ENCODE assay signal across 8 mouse cellular contexts in genomic region chr9:42944536-42945006, GRCm38 (mm10). TPM values are rescaled to one million over a fixed set of nuclear protein-coding genes. Genes with fewer than 3 reads are reported as not detected.
DNase-seq lines count a peak whose midpoint lies in the region; ATAC-seq and TF ChIP-seq lines count a peak whose summit lies in the region.

No protein-coding gene starts in this region.

- under 1% methylated on average over 42 of the region's 52 CpGs for WGBS in forebrain, embryonic 13.5 days
- WGBS in large intestine, adult 2 months = 1% methylated on average over 51 of the region's 52 CpGs
- WGBS in liver, postnatal 0 days (ENCODE audit: insufficient replicate concordance) = 2% methylated on average over 50 of the region's 52 CpGs
- WGBS in neural tube, embryonic 14.5 days = 0% methylated on average over 25 of the region's 52 CpGs

- TF ChIP-seq EP300 in liver, postnatal 0 days (IDR thresholded peaks at IDR 0.05; ENCODE audit: low read depth) = no peak

- H3K9me3 ChIP-seq in E14TG2a.4 (ENCODE audit: low read length) = no peaks in the 10 kb centered on the region
- no peaks in the 10 kb centered on the region for H3K9me3 ChIP-seq in forebrain, embryonic 13.5 days (replicated peaks)
- no peaks in the 10 kb centered on the region for H3K9me3 ChIP-seq in liver, postnatal 0 days (ENCODE audit: low read length)
- no peaks in the 10 kb centered on the region for H3K9me3 ChIP-seq in neural tube, embryonic 14.5 days (ENCODE audit: control insufficient read depth, low read length)

- no peak for TF ChIP-seq POLR2A in testis, adult 2 months (IDR thresholded peaks at IDR 0.05; ENCODE audit: control insufficient read depth, low read depth, low read length)

- H3K4me2 ChIP-seq in forebrain, embryonic 13.5 days = peak overlapping the region; percentile 99
- H3K4me2 ChIP-seq in liver, postnatal 0 days (ENCODE audit: low read depth, low read length) = peak overlapping the region; percentile 96
- peak overlapping the region; percentile 84 for H3K4me2 ChIP-seq in neural tube, embryonic 14.5 days (ENCODE audit: low read depth, low read length)

- peaks cover 59% of the 10 kb centered on the region for H3K27me3 ChIP-seq in E14TG2a.4 (ENCODE audit: insufficient read depth, low read length)
- H3K27me3 ChIP-seq in forebrain, embryonic 13.5 days = peaks cover 34% of the 10 kb centered on the region; the same call in 1 of the 2 replicates
- H3K27me3 ChIP-seq in liver, postnatal 0 days (ENCODE audit: insufficient read depth, low read length) = peaks cover 50% of the 10 kb centered on the region
- H3K27me3 ChIP-seq in neural tube, embryonic 14.5 days (ENCODE audit: control insufficient read depth, insufficient read depth, low read length) = no peaks in the 10 kb centered on the region
- H3K27me3 ChIP-seq in testis, adult 2 months (ENCODE audit: control insufficient read depth, insufficient read depth, low read length) = peaks cover 6% of the 10 kb centered on the region

- intact Hi-C loops in heart, postnatal 10 days (cut with DNase I) = loop anchor here (1.0 to 2.0 kb wide), 6 partner anchors 155 to 617 kb away; no protein-coding TSS in a partner anchor

- peak overlapping the region; percentile 89 for H3K9ac ChIP-seq in forebrain, embryonic 13.5 days
- H3K9ac ChIP-seq in liver, postnatal 0 days (replicated peaks) = peak overlapping the region; percentile 59
- H3K9ac ChIP-seq in neural tube, embryonic 14.5 days (replicated peaks; ENCODE audit: low read depth, low read length) = peak overlapping the region; percentile 91

- peak overlapping the region; percentile 88 for H3K4me3 ChIP-seq in E14TG2a.4 (replicated peaks; ENCODE audit: low read length)
- peak overlapping the region; percentile 74 for H3K4me3 ChIP-seq in forebrain, embryonic 13.5 days
- peak overlapping the region; percentile 58 for H3K4me3 ChIP-seq in liver, postnatal 0 days (ENCODE audit: low read depth, low read length)
- H3K4me3 ChIP-seq in neural tube, embryonic 14.5 days (ENCODE audit: low read depth, low read length) = peak overlapping the region; percentile 75
- H3K4me3 ChIP-seq in testis, adult 2 months (ENCODE audit: control insufficient read depth, low read depth, low read length) = peak overlapping the region; percentile 81

- peaks cover 37% of the 10 kb centered on the region for H3K4me1 ChIP-seq in E14TG2a.4 (replicated peaks; ENCODE audit: low read depth, low read length)
- peaks cover 17% of the 10 kb centered on the region for H3K4me1 ChIP-seq in forebrain, embryonic 13.5 days
- H3K4me1 ChIP-seq in liver, postnatal 0 days (ENCODE audit: insufficient read depth) = peaks cover 7% of the 10 kb centered on the region; the same call in 1 of the 2 replicates
- peaks cover 3% of the 10 kb centered on the region; the same call in 1 of the 2 replicates for H3K4me1 ChIP-seq in neural tube, embryonic 14.5 days (ENCODE audit: control insufficient read depth, insufficient read depth, low read length)
- peaks cover 6% of the 10 kb centered on the region for H3K4me1 ChIP-seq in testis, adult 2 months (ENCODE audit: control insufficient read depth, insufficient read depth, low read length)

- peak; percentile 42 for DNase-seq in c-Kit-positive CD71-positive TER-119-positive erythroid progenitor cells, embryonic 14.5 days (ENCODE audit: low spot score)
- peak; percentile 90 to 92 for DNase-seq in heart, postnatal 10 days
- peak; percentile 25 for DNase-seq in large intestine, adult 2 months (ENCODE audit: low read depth, low spot score)
- DNase-seq in liver, postnatal 0 days = peak; percentile 85

- no peaks in the 10 kb centered on the region for H3K36me3 ChIP-seq in E14TG2a.4 (ENCODE audit: insufficient read depth, low read length)
- H3K36me3 ChIP-seq in forebrain, embryonic 13.5 days (ENCODE audit: poor library complexity, severe bottlenecking) = no peaks in the 10 kb centered on the region
- H3K36me3 ChIP-seq in liver, postnatal 0 days (replicated peaks; ENCODE audit: insufficient read depth, low read length) = no peaks in the 10 kb centered on the region
- no peaks in the 10 kb centered on the region for H3K36me3 ChIP-seq in neural tube, embryonic 14.5 days (ENCODE audit: control insufficient read depth, insufficient read depth, low read length)
- no peaks in the 10 kb centered on the region for H3K36me3 ChIP-seq in testis, adult 2 months (ENCODE audit: control insufficient read depth, insufficient read depth, low read length)

- 0 out of 2 replicates have a peak overlapping the region, but pooled peaks have one; percentile 31 for H3K27ac ChIP-seq in forebrain, embryonic 13.5 days
- H3K27ac ChIP-seq in liver, postnatal 0 days (ENCODE audit: low read depth) = no peak overlapping the region
- H3K27ac ChIP-seq in neural tube, embryonic 14.5 days (ENCODE audit: low read depth, low read length) = 0 out of 2 replicates have a peak overlapping the region, but pooled peaks have one; percentile 29
- H3K27ac ChIP-seq in testis, adult 2 months (ENCODE audit: control insufficient read depth, insufficient read depth, low read depth, low read length) = no peak overlapping the region

- peak; percentile 59 for TF ChIP-seq CTCF in E14TG2a.4 (conservative IDR thresholded peaks at IDR 0.05; ENCODE audit: low read length)
- TF ChIP-seq CTCF in liver, postnatal 0 days (IDR thresholded peaks at IDR 0.05; ENCODE audit: low read depth) = peak; percentile 89
- TF ChIP-seq CTCF in testis, adult 2 months (IDR thresholded peaks at IDR 0.05; ENCODE audit: control insufficient read depth, insufficient read depth, insufficient replicate concordance, low read depth, low read length) = peak; percentile 72

- peak; percentile 93 for ATAC-seq in forebrain, embryonic 13.5 days
- peak; percentile 91 for ATAC-seq in liver, postnatal 0 days
- ATAC-seq in neural tube, embryonic 14.5 days (ENCODE audit: low read depth) = peak; percentile 94

RNA-seq across cellular contexts. Expression of gene Grik4, which starts 0.3 kb away (rescaled TPM):
- 2.4 and 2.6 TPM in 2 replicates for polyA plus RNA-seq in forebrain, embryonic 13.5 days (2015; fragmentation: Nextera tagmentation; extraction: Ambion mirVana)
- total RNA-seq in heart, postnatal 10 days (2021) = under 1 TPM in 1 of 2 experiments, not detected in 1; 0.07 TPM
- polyA plus RNA-seq in large intestine, adult 2 months (2012; rRNA removed) = 0.23 and 0.42 TPM in 2 replicates
- 0.05 and 0.08 TPM in 2 replicates for polyA plus RNA-seq in liver, postnatal 0 days (2015; fragmentation: Nextera tagmentation; extraction: Ambion mirVana)
- 5.2 and 5.6 TPM in 2 replicates for polyA plus RNA-seq in neural tube, embryonic 14.5 days (2014; fragmentation: Nextera tagmentation; extraction: Ambion mirVana)
- 2.8 and 2.9 TPM in 2 replicates for polyA plus RNA-seq in testis, adult 2 months (2012; rRNA removed)

Comparison
In these comparisons a context has a peak if more than half of its experiments do, and no peak if none do; other contexts are left out.
1. DNase-seq: peak in every context shown above with its lines; median percentile 91 in heart, postnatal 10 days; 85 in liver, postnatal 0 days; 42 in c-Kit-positive CD71-positive TER-119-positive erythroid progenitor cells, embryonic 14.5 days; 25 in large intestine, adult 2 months.
2. H3K27ac ChIP-seq: peak in forebrain, embryonic 13.5 days (single experiment) and neural tube, embryonic 14.5 days (single experiment); none in liver, postnatal 0 days (single experiment) and testis, adult 2 months (single experiment).
3. Peak in every context shown above with its lines, with median percentiles within 50 percentile points of each other: H3K4me3 ChIP-seq, CTCF ChIP-seq, ATAC-seq, H3K4me2 ChIP-seq and H3K9ac ChIP-seq.